Mouse (Mus musculus) heart, postnatal 0 days (tissue): ENCODE results near the gene Rbbp9.

Source experiments
- CTCF ChIP-seq: IDR thresholded peaks from 2 replicates; pipeline ENCODE4 v1.5.1; 2016; ENCODE audit warnings: antibody characterized with exemption, control low read depth, low read depth
- EP300 ChIP-seq: IDR thresholded peaks from 2 replicates; pipeline ENCODE4 v1.6.1; 2016; ENCODE audit warnings: antibody characterized with exemption, low read depth

- TF ChIP-seq CTCF (no peak; the same call in 1 of the 2 replicates), EP300 (no peak)
Measured at GRCm38 (mm10) chr2:144541246-144541645, 9.4 kb downstream of the Rbbp9 start.
